Mouse (Mus musculus) monocyte, adult 59 days (primary cell): ENCODE results near the gene Shank2. TPM values are rescaled to one million over a fixed set of nuclear protein-coding genes. Genes with fewer than 3 reads are reported as not detected.

Source experiments
- total RNA-seq, 2 experiments: library from RNA; stranded (reverse); gene quantifications; one replicate each; pipeline ENCODE4 v1.2.4; 2023

Shank2 gene
- total RNA-seq: under 1 TPM in 1 of 2 experiments, not detected in 1; 0.10 TPM

DNA sequence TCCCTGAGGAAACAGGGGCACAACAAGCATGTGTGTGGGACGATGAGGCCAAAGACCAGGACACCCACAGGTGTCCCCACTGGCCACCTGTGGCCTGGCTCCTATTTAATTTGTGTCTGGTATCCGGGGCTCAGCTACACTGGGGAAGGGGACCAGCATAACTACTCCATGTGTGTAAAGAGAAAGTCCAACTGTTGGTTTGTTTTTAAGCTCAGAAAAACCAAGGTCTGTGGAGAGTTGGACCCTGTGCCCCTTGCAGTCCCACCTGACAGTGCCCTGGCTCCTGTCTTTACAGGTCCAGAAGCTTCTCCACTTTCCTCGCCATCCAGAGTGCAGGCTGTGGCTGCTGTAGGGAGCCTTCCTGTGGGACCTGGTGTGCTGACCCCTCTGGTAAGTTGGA lies at the start of gene Shank2:
Gene Shank2 (plus strand): TSS at position 301 of the 400 bp plus-strand sequence.

DNA sequence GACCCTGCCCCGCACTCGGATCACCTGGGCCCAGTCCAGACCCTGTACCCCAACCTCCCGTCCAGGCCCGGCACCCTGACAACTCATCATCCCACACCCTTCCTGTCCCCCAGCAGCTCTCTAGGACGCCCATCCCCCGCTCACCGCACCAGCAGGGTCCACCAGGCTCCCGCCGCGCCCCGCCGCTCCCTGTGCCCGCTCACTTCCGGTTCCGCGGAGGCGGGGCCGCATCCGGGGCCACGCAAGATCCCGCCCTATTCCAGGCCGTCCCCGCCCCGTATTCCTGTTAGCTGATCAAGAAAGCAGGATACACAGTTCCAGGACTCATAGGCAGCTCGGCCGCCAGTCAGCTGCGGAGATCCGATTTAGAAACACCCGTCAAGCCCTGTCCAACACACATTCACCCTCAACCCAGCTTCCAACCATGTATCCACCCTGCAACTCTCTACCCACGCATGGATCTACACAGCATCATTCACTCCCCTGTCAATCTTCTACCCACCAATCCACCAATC lies 468.9 kb downstream of the Shank2 start, which contains the start of gene Cttn:
Gene Cttn (minus strand): TSS at position 465 of the 515 bp plus-strand sequence.

Other genes starting within 250 kb of the Shank2 start
- 1 to 10 TPM; 1.4 to 1.7 TPM for gene Osbpl5, start 244.9 kb upstream of the Shank2 start, total RNA-seq
- gene Mrgprg, start 234.9 kb upstream of the Shank2 start, total RNA-seq: not detected
- gene Mrgpre, start 217.4 kb upstream of the Shank2 start, total RNA-seq: under 1 TPM in 1 of 2 experiments, not detected in 1; 0.13 TPM
- gene Nadsyn1, start 179.1 kb upstream of the Shank2 start, total RNA-seq: 10 to 100 TPM in 1 of 2 experiments, 1 to 10 TPM in 1; 9.8 to 12.4 TPM
- gene Dhcr7, start 178.8 kb upstream of the Shank2 start, total RNA-seq: 10 to 100 TPM; 17.3 to 17.5 TPM
- gene Gm498, start 135.1 kb upstream of the Shank2 start, total RNA-seq: not detected